Mouse (Mus musculus) kidney, embryonic 15.5 days (tissue): ENCODE results near the gene Gm5108. TPM values are rescaled to one million over a fixed set of nuclear protein-coding genes. Genes with fewer than 3 reads are reported as not detected.

Experiments
- polyA plus RNA-seq: library from polyadenylated mRNA; unstranded; fragments of >200 nt; fragmentation: Nextera tagmentation; extraction: Ambion mirVana; gene quantifications from 2 replicates; pipeline ENCODE4 v1.2.1, GENCODE M21; 2015

Gene Gm5108
- polyA plus RNA-seq, 1 experiment from 2014 or later: not detected

Other genes starting within 250 kb of the Gm5108 start
- 11.5 and 12.3 TPM in 2 replicates for gene Atp8a1, start 94.2 kb upstream of the Gm5108 start, polyA plus RNA-seq
- not detected in 2 replicates for gene Gm21905, start 4.8 kb downstream of the Gm5108 start, polyA plus RNA-seq
- not detected in 2 replicates for gene Grxcr1, start 90.2 kb downstream of the Gm5108 start, polyA plus RNA-seq